Mouse (Mus musculus) kidney, embryonic 14.5 days (tissue): ENCODE results near the gene Nr6a1. TPM values are rescaled to one million over a fixed set of nuclear protein-coding genes. Genes with fewer than 3 reads are reported as not detected.
A peak's percentile ranks its signal among the peaks of the same experiment; 100 is the strongest.

Experiments
- ATAC-seq: fragments of 200-750 bp; cut with Nextera tagmentation; 2 replicates; pipeline ENCODE4 v1.8.0; 2017; ENCODE audit warnings: moderate number of reproducible peaks, mild to moderate bottlenecking, moderate TSS enrichment, moderate library complexity; ENCODE audit not compliant: low FRiP score, low TSS enrichment
- H3K27ac ChIP-seq: fragments of 300-500 bp; sonication (generic); 2 replicates; pipeline ENCODE4 v1.5.1; 2014; ENCODE audit warnings: low read depth, mild to moderate bottlenecking, low read length, moderate library complexity, mixed read lengths
- H3K27me3 ChIP-seq: fragments of 300-500 bp; sonication (generic); 2 replicates; pipeline ENCODE4 v1.6.1; 2014; ENCODE audit warnings: mild to moderate bottlenecking, low read length; ENCODE audit not compliant: control insufficient read depth, insufficient read depth
- H3K36me3 ChIP-seq: fragments of 300-500 bp; sonication (generic); 2 replicates; pipeline ENCODE4 v1.6.1; 2014; ENCODE audit warnings: low read length, mixed read lengths; ENCODE audit not compliant: control insufficient read depth, insufficient read depth
- H3K4me1 ChIP-seq: fragments of 300-500 bp; sonication (generic); 2 replicates; pipeline ENCODE4 v1.6.1; 2014; ENCODE audit warnings: low read length, mixed read lengths; ENCODE audit not compliant: control insufficient read depth, insufficient read depth
- H3K4me2 ChIP-seq: fragments of 300-500 bp; sonication (generic); replicated peaks from 2 replicates; pipeline ENCODE4 v1.6.1; 2014; ENCODE audit warnings: low read depth, mild to moderate bottlenecking, low read length
- H3K4me3 ChIP-seq: fragments of 300-500 bp; sonication (generic); 2 replicates; pipeline ENCODE4 v1.5.1; 2014; ENCODE audit warnings: mild to moderate bottlenecking, low read length
- H3K9ac ChIP-seq: fragments of 300-500 bp; sonication (generic); 2 replicates; pipeline ENCODE4 v1.6.1; 2014; ENCODE audit warnings: low read depth, mild to moderate bottlenecking, low read length, moderate library complexity
- H3K9me3 ChIP-seq: fragments of 300-500 bp; sonication (generic); 2 replicates; pipeline ENCODE4 v1.6.1; 2016; ENCODE audit warnings: low read length; ENCODE audit not compliant: control insufficient read depth
- WGBS: fragments of 180-500 bp; shearing (Covaris S2); extraction: QIAGEN DNeasy Blood & Tissue Kit; methylation state at CpG from one replicate; pipeline ENCODE4 v1.1.7; 2014; 5-methylcytosine and 5-hydroxymethylcytosine counted together
- polyA plus RNA-seq: library from polyadenylated mRNA; unstranded; fragments of >200 nt; fragmentation: Nextera tagmentation; extraction: Ambion mirVana; gene quantifications from 2 replicates; pipeline ENCODE4 v1.2.1, GENCODE M21; 2014

Gene Nr6a1
- polyA plus RNA-seq, 1 experiment from 2014 or later: 1.4 TPM

GRCm38 (mm10) chr2:38824791-38825768 is 102.4 kb downstream of the Nr6a1 start:
- no peaks in the 10 kb centered on the region for H3K9me3 ChIP-seq
- H3K9ac ChIP-seq: peak overlapping the region; percentile 71
- peak overlapping the region; percentile 89 for H3K27ac ChIP-seq
- peak overlapping the region; percentile 64 for H3K4me2 ChIP-seq
- no peaks in the 10 kb centered on the region for H3K36me3 ChIP-seq
- ATAC-seq: no peak
- peak overlapping the region; percentile 60 for H3K4me3 ChIP-seq
- 4% methylated on average over 15 of the region's 15 CpGs for WGBS
- no peaks in the 10 kb centered on the region for H3K27me3 ChIP-seq
- peaks cover 7% of the 10 kb centered on the region; the same call in 1 of the 2 replicates for H3K4me1 ChIP-seq

GRCm38 (mm10) chr2:38823912-38824583 is 103.4 kb downstream of the Nr6a1 start:
- ATAC-seq: peak; percentile 90

GRCm38 (mm10) chr2:38823406-38823805 is 104.1 kb downstream of the Nr6a1 start:
- Histone ChIP-seq H3K36me3 (no peaks in the 10 kb centered on the region), H3K4me2 (peak overlapping the region; percentile 64), H3K4me3 (peak overlapping the region; percentile 60), H3K27me3 (no peaks in the 10 kb centered on the region), H3K4me1 (peaks cover 7% of the 10 kb centered on the region; the same call in 1 of the 2 replicates), H3K9ac (peak overlapping the region; percentile 76), H3K27ac (peak overlapping the region; percentile 95), H3K9me3 (no peaks in the 10 kb centered on the region)
- 4% methylated on average over 8 of the region's 8 CpGs for whole genome bisulfite sequencing
- ATAC-seq: no peak; the same call in 1 of the 2 replicates

More at GRCm38 (mm10) chr2:38823912-38824583, 103.4 kb downstream of the Nr6a1 start:
- H3K4me2 ChIP-seq: peak overlapping the region; percentile 64
- H3K4me1 ChIP-seq: peaks cover 7% of the 10 kb centered on the region; the same call in 1 of the 2 replicates
- H3K4me3 ChIP-seq: peak overlapping the region; percentile 60
- H3K9ac ChIP-seq: peak overlapping the region; percentile 76
- H3K27ac ChIP-seq: peak overlapping the region; percentile 95
- WGBS: 4% methylated on average over 12 of the region's 12 CpGs
- H3K36me3 ChIP-seq: no peaks in the 10 kb centered on the region
- no peaks in the 10 kb centered on the region for H3K9me3 ChIP-seq
- no peaks in the 10 kb centered on the region for H3K27me3 ChIP-seq

GRCm38 (mm10) chr2:38822995-38823394 is 104.5 kb downstream of the Nr6a1 start:
- Histone ChIP-seq H3K27me3 (no peaks in the 10 kb centered on the region), H3K9ac (peak overlapping the region; percentile 76), H3K9me3 (no peaks in the 10 kb centered on the region), H3K4me3 (peak overlapping the region; percentile 60), H3K4me1 (peaks cover 7% of the 10 kb centered on the region; the same call in 1 of the 2 replicates), H3K4me2 (peak overlapping the region; percentile 64), H3K36me3 (no peaks in the 10 kb centered on the region), H3K27ac (peak overlapping the region; percentile 95)
- ATAC-seq: peak; percentile 97
- 5% methylated on average over 6 of the region's 6 CpGs for WGBS

GRCm38 (mm10) chr2:38817487-38817886 is 110.0 kb downstream of the Nr6a1 start:
- no peaks in the 10 kb centered on the region for H3K36me3 ChIP-seq
- no peak overlapping the region for H3K9ac ChIP-seq
- H3K4me1 ChIP-seq: 0 out of 2 replicates have a peak, but pooled peaks cover 1% of the 10 kb centered on the region
- H3K27ac ChIP-seq: no peak overlapping the region
- H3K4me3 ChIP-seq: no peak overlapping the region
- H3K9me3 ChIP-seq: no peaks in the 10 kb centered on the region
- H3K27me3 ChIP-seq: no peaks in the 10 kb centered on the region
- ATAC-seq: no peak
- 81% methylated on average over 4 of the region's 4 CpGs for WGBS
- no peak overlapping the region for H3K4me2 ChIP-seq

GRCm38 (mm10) chr2:38797087-38797624 is 130.3 kb downstream of the Nr6a1 start:
- Histone ChIP-seq H3K27ac (no peak overlapping the region), H3K36me3 (no peaks in the 10 kb centered on the region), H3K4me3 (no peak overlapping the region), H3K4me2 (no peak overlapping the region), H3K9ac (no peak overlapping the region), H3K4me1 (no peaks in the 10 kb centered on the region), H3K9me3 (no peaks in the 10 kb centered on the region), H3K27me3 (no peaks in the 10 kb centered on the region)
- 17% methylated on average over 3 of the region's 3 CpGs for WGBS
- ATAC-seq: no peak

- H3K27me3 ChIP-seq: no peaks in the 10 kb centered on the region
Observed at GRCm38 (mm10) chr2:38787338-38787737, 140.2 kb downstream of the Nr6a1 start.

GRCm38 (mm10) chr2:38786216-38786960 is 141.1 kb downstream of the Nr6a1 start:
- no peak overlapping the region for H3K4me2 ChIP-seq
- no peak for ATAC-seq
- H3K4me1 ChIP-seq: peaks cover 8% of the 10 kb centered on the region; the same call in 1 of the 2 replicates
- H3K36me3 ChIP-seq: no peaks in the 10 kb centered on the region
- H3K27ac ChIP-seq: no peak overlapping the region
- 31% methylated on average over 5 of the region's 5 CpGs for WGBS
- no peaks in the 10 kb centered on the region for H3K27me3 ChIP-seq
- H3K9ac ChIP-seq: no peak overlapping the region
- no peak overlapping the region for H3K4me3 ChIP-seq
- no peaks in the 10 kb centered on the region for H3K9me3 ChIP-seq

More at GRCm38 (mm10) chr2:38787338-38787737, 140.2 kb downstream of the Nr6a1 start:
- 50% methylated on average over 4 of the region's 4 CpGs for WGBS
- Histone ChIP-seq H3K4me1 (peaks cover 5% of the 10 kb centered on the region; the same call in 1 of the 2 replicates), H3K4me2 (no peak overlapping the region), H3K27ac (no peak overlapping the region), H3K9me3 (no peaks in the 10 kb centered on the region), H3K4me3 (no peak overlapping the region), H3K9ac (no peak overlapping the region), H3K36me3 (no peaks in the 10 kb centered on the region)
- ATAC-seq: no peak
